Mouse (Mus musculus) B cell, adult (primary cell): ENCODE results near the gene Rpl7l1. TPM values are rescaled to one million over a fixed set of nuclear protein-coding genes. Genes with fewer than 3 reads are reported as not detected.

Experiments used
- total RNA-seq: library from RNA; stranded (reverse); gene quantifications from 4 replicates; pipeline ENCODE4 v1.2.4, GENCODE M21; 2023; ENCODE audit not compliant: inconsistent age

Rpl7l1 gene
- total RNA-seq: 67.4 to 80.7 TPM (median 74.5 TPM) in 4 replicates

DNA sequence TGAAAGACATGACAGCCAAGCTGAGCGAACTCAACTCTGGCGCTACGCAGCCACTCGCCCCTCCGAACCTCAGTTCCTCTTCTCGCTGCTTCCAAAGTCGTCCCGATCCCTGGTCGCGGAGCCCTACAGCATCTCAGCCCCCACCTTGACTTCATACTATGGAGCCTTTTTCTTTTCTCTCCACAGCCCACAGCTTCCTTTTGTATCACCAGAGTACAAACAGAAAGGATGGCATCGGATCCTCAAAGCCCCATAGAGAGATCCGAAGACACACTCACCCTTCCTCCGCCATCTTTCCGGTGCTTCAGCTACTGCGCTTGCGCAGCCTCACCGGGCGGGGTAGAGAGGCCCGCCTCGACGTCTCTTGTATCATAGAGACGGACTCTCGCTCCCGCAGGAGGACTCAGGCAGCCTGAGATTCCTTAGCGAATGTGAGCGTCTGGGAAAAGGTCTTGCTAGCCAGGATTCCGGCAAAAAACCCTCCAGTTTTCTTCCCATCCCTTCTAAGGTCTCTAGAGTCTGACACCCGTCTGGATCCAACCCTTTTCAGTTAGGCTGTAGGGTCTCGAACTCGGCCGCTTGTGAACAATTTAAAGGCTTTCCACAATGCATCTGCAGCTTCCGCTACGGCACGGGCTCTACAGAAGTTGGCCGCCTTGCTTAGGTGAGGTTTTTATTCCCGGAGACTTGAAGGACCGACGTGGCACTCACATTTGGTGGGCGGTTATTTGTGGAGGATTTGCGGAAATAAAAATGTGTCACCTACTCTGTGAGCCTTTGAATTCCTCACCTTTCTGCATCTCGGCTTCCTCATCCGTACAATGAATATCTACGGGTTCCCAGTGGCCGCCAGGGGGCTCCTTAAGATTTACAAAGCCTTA lies at the start of gene Rpl7l1:
TSS of gene Rpl7l1 (minus strand) at position 332 of the 881 bp plus-strand sequence.

GRCm38 (mm10) chr17:46772404-46773277 lies 9.8 kb downstream of the Rpl7l1 start, which contains the start of gene 2310039H08Rik:
TSS of gene 2310039H08Rik (plus strand) at chr17:46772635.

DNA sequence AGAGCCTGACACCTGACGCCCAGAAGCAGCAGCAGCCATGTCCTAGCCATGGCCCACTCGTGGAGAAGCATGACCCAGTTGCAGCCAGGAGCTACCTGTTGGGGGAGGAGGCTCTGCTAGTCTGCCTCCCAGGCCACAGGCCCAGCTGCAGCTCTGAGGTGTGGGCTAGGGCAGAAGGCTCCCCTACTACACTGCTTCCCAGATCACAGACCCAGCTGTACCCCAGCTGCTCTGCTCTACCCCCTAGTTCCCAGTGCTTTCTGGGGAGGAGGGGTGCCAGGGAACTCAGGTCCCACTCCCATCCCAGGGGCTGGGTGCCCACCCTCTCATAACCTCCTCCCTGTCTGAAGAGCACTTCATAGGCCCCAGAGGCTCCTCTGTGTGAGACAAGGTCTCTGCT lies 18.9 kb downstream of the Rpl7l1 start, which contains the start of gene Ptcra:
TSS of gene Ptcra (minus strand) at position 169 of the 400 bp plus-strand sequence.

DNA sequence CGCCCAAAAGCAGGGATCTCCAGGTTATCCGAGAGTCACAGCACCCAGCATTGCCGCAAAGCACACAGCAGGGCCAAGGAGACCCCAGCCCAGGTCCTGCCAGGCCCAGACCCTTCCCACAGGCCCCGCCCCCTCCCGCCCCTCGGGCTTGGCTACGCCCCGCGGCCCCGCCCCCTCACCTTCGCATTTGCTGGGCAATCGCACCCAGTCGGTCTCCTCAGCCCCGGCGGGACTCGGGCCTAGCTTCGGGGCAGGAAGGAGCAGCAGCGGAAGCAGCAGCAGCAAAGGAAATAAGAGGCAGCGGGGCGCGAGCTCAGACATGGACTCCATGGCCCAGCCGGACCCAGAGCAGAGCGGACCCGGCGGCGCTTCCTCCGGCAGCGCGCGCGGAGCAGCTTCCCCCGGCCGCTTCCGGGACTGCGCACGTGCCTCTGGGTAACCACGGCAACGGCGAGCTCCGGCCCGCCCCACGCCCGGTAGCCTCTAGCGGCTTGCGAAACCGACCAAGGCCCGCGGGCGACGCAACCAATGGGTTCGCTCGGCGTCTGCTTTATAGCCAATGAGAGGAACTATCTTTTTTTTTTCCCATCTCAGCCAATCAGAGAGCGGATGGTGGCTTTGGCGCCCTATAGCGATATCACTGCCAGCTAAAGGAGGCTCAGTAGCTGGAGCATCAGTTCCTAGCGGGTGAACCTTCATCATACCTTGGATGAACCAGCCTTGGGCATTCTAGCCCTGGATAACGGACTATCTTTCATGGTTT lies 30.5 kb downstream of the Rpl7l1 start, which contains the start of gene Cnpy3:
TSS of gene Cnpy3 (minus strand) at position 421 of the 763 bp plus-strand sequence.

GRCm38 (mm10) chr17:46728904-46729318 lies 53.6 kb downstream of the Rpl7l1 start, which contains the start of gene Gnmt:
TSS of gene Gnmt (minus strand) at chr17:46729168.

Other genes with a start within 250 kb of the Rpl7l1 start
- 14.3 to 16.9 TPM (median 15.9 TPM) in 4 replicates for gene Cul9, start 236.3 kb downstream of the Rpl7l1 start, total RNA-seq
- gene Srf, start 226.5 kb downstream of the Rpl7l1 start, total RNA-seq: 84.2 to 96.1 TPM (median 88.7 TPM) in 4 replicates
- 0.13 TPM in 1 of 4 replicates, not detected in the others for gene Ptk7, start 153.2 kb downstream of the Rpl7l1 start, total RNA-seq
- gene Klc4, start 136.7 kb downstream of the Rpl7l1 start, total RNA-seq: 18.5 to 22.0 TPM (median 20.3 TPM) in 4 replicates
- gene Mrpl2, start 136.4 kb downstream of the Rpl7l1 start, total RNA-seq: 29.4 to 53.4 TPM (median 41.9 TPM) in 4 replicates
- 7.4 to 8.4 TPM (median 7.9 TPM) in 4 replicates for gene Cul7, start 132.3 kb downstream of the Rpl7l1 start, total RNA-seq
- 27.0 to 30.6 TPM (median 29.4 TPM) in 4 replicates for gene Rrp36, start 108.3 kb downstream of the Rpl7l1 start, total RNA-seq
- 52.8 to 63.9 TPM (median 58.1 TPM) in 4 replicates for gene Mea1, start 103.9 kb downstream of the Rpl7l1 start, total RNA-seq
- gene Klhdc3, start 101.8 kb downstream of the Rpl7l1 start, total RNA-seq: 42.4 to 50.0 TPM (median 44.6 TPM) in 4 replicates
- gene Ppp2r5d, start 77.6 kb downstream of the Rpl7l1 start, total RNA-seq: 33.1 to 41.3 TPM (median 38.7 TPM) in 4 replicates
- 38.2 to 46.1 TPM (median 39.9 TPM) in 4 replicates for gene Pex6, start 71.2 kb downstream of the Rpl7l1 start, total RNA-seq
- gene Gnmt, start 53.5 kb downstream of the Rpl7l1 start, total RNA-seq: 3.9 to 6.1 TPM (median 5.1 TPM) in 4 replicates
- 154 to 156 TPM (median 155 TPM) in 4 replicates for gene Cnpy3, start 30.5 kb downstream of the Rpl7l1 start, total RNA-seq
- not detected in 4 replicates for gene Ptcra, start 19.0 kb downstream of the Rpl7l1 start, total RNA-seq
- gene 2310039H08Rik, start 10.0 kb downstream of the Rpl7l1 start, total RNA-seq: 16.6 to 24.2 TPM (median 19.2 TPM) in 4 replicates
- 99.1 to 112 TPM (median 104 TPM) in 4 replicates for gene Bicral, start 75.8 kb upstream of the Rpl7l1 start, total RNA-seq
- 11.4 to 15.4 TPM (median 12.9 TPM) in 4 replicates for gene Tbcc, start 108.0 kb upstream of the Rpl7l1 start, total RNA-seq
- not detected in 4 replicates for gene Prph2, start 127.8 kb upstream of the Rpl7l1 start, total RNA-seq
- 82.9 to 88.7 TPM (median 87.4 TPM) in 4 replicates for gene Ubr2, start 227.9 kb upstream of the Rpl7l1 start, total RNA-seq